Mouse (Mus musculus) urinary bladder, postnatal 36 days (tissue): ENCODE results near the gene Malsu1.
A peak's percentile ranks its signal among the peaks of the same experiment; 100 is the strongest.

Source experiments
- DNase-seq, 2 experiments: peaks; one replicate each; pipeline ENCODE4 v3.0.0; 2022; ENCODE audit warnings: low spot score in 2 of 2, mixed read lengths in 1 of 2

The Malsu1 gene

DNA sequence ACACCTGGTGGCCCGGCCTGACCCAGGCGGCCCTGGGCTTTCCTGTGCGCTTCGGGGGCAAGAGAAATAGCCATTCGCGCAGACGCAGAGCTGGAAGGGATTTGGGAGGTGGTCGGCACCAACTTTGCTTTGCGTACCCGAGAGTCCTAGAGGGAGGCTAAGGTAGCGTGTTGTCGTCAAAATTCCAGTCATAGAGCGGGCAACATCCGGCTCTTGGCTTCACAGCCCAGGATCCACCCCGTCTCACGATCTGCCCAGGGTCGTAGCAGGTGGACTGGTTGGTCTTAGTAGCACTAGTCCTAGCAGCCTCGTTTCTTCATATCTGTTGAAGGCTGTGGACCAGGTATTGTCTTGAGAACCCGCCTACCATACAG, 509 bp downstream of the Malsu1 start:
- DNase-seq: no peak

DNA sequence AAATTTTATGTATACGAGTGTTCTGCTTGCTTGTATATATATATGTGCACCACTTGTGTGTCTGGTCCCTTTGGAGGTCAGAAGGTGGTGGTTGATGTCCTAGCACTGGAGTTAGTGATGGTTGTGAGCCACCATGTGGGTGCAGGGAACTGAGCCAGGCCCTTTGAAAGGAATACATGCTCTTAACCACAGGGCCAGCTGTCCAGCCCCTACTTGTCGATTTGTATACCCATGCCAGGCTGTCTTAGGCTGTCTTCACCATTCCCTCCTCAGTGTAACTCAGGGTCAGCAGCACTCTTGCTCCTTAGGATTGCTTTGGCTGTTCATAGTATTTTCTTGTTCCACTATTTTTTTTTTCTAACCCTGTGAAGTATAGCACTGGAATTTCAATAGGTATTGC, 4.3 kb downstream of the Malsu1 start:
- DNase-seq: no peak

- DNase-seq: no peak
Observed at GRCm38 (mm10) chr6:49079313-49079712, 5.7 kb downstream of the Malsu1 start.

DNA sequence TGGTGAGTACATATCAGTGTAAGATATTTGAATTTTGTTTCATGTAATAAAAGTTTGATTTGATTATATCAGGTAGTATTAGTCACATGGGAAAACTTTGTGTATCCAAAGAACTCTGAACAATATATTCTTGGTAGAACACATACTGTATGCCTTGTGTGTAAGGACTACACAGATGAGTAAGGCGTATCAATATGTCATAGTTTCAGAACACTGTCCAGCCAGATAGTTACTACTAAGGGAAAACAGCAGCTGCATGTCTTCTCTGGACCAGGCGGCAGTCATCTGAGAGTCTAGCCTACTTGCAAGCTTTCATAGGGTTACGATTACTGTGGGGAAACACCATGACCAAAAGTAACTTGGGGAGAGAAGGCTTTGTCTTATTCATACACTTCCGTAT, 9.4 kb downstream of the Malsu1 start:
- no peak for DNase-seq

DNA sequence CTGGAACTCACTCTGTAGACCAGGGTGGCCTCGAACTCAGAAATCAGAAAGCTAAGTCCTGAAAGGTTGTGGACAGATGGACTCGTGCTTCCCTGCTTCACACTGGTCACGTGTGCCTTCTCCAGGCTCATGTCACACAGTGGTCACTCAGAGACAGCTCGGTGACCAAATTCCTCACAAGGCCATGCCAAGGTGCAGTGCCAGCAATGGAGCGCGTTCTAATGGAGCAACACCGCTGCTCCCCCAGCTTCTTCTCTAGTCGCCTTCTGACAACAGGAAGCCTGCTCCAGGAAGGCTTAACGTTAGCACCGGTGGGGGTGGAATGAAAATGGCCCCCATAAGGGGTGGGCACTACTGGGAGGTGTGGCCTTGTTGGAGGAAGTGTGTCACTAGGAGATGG, 21.4 kb downstream of the Malsu1 start:
- no peak for DNase-seq

- DNase-seq: peak; percentile 47 to 71
Observed at GRCm38 (mm10) chr6:49096421-49096820, 22.8 kb downstream of the Malsu1 start.

DNA sequence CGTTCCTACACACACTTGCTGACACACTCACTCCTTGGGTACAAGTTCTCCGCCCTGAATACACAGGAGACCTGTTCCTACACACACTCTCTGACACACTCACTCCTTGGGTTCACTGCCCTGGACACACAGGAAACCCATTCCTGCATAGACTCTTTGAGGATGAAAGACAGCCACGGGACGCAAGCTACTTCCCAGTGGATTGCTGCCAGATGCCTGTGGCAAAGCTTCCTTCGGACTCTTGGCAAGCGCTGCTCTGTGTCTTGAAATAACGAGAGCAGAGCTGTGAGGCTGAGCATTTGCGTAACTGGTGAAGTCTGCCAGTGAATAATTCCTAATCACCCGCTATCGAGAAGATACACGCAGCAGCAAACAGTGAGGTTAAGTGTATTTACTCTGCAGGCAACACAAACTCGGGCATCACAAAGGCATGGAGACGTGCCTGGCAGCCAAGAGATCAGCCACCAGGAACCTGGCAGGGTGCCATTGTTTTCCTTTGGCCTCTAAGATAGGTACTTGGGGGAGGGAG, 23.4 kb downstream of the Malsu1 start:
- peak; percentile 76 to 86 for DNase-seq

DNA sequence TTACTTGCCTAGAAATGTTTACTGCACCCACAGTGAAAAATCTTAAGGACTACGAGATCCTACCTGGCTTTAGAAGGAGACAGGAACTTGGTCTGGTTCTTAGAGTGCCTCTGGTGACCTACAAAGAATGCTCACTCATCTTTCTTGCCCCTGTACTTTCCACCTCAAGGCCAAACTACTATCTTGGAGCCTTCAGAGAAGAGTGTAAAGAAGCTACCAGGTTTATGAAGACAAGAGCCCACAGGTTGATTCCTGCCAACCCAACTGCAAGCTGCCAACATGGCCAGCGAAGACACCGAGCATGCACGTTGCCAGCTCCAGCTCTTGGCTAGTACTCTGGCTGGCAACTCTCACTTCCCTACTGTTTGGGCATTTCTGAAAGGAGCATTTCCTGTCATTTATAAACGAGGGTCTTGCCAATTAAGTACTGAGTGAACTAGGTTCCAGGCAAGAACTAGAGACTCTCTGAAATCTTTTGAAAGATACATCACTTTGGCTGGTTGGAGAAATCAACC, 24.1 kb downstream of the Malsu1 start:
- DNase-seq: peak in 1 of 2 experiments; percentile 20

GRCm38 (mm10) chr6:49099086-49099485, 25.5 kb downstream of the Malsu1 start:
- DNase-seq: no peak

DNA sequence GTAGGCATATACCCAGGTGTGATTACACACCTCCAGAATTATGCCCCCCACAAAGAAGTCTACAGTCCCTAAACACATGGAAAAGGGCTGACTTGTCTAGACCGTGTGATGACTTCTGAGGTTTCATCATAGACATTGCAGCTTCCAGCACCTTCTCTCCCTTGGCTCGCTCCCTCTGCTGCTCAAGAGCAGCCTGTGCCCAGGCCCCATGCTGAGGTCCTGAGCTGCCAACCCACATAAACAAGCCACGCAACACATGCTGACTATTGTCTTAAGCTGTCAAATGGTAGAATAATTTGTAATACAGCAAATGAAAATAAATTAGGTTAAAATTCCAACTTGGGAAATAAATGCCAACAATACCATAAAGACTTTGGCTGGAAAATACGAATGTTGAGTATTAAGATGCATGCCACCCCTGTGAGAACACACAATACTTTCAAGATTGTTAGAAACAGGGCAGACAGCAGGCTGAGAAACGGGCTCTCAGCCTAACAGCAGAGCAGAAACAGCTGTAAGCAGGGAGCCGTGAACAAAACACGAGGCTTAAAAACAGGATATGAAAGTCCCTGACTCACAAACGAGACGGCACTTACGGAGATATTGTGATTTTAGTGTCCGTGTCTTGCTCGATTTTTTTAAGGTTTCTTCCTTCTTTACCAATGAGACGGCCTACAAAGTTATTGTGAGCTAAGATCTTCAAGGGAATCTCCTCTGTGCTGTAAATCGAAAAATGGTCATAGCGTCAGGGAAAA, 33.3 kb downstream of the Malsu1 start:
- DNase-seq: no peak

DNA sequence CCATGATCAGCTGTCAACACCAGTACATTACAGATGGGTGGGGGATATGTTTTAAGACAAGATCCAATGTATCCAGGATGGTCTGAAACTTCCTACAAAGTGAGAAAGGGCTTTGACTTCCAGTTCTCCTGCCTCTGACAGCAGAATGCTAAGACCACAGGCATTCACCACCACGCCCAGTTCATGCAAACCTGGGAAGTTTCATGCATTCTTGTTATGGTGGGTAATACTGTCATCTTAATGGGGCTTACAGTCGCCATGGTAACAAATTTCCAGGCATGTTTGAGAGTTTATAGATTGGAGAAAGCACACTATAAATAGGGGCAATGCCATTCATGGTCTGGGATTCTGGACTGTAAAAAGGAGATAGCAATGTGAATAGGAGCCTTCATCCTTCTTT, 35.6 kb downstream of the Malsu1 start:
- DNase-seq: no peak

DNA sequence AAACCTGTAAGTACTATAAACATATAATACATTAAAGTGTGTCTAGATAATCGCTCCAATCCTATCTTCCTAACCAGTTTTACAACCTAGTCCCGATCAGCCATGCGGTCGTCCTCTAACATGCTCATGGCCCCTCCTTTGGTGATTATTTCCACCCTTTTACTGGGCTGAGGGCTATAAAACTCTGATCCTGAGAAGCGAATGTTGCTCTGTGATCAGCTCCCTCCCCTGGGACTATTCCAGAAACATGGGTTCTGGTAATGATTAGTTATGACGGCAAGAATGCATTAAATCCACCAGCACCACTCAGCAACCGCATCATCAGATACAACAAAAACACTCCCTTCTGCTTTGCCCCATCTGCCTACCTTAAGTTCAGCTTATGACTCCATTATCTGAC, 40.3 kb downstream of the Malsu1 start:
- DNase-seq: no peak

DNA sequence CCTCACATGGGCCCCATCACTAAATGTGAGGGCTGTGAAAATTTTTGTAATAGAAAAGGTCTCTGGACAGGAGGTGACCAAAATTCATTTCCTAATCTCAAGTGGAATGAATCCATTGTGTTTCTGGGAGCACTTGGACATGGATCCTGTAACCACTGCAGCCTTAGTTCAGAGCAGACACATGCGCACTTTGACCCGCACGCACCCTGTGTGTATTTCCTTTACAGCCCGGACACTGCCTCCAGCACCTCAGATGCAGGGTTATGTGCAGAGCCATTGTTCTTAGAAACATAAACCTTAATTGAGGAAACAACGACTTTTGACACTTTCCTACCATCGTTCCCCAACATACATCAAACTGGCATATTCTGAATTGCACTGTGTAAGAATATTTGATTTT, 40.9 kb downstream of the Malsu1 start:
- no peak for DNase-seq

DNA sequence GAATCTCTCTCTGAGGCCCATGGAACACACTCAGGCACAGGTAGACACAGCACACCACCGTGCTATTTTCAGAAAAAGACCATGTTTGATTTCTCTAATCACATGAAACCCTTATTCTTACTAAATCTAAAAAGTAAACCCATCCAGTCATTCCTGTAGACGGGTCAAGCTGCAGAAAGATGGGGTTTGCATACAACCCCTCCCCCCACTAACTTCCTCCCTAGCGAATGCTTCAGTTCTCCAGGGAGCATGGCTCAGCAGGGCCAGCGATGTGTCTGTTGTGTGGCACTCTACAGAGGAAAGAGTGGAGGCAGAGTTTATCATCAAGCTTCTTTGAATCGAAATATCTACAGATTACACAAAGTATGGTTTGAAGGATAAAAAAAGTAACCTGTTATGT, 42.0 kb downstream of the Malsu1 start:
- DNase-seq: no peak

GRCm38 (mm10) chr6:49116241-49116640, 42.6 kb downstream of the Malsu1 start:
- DNase-seq: no peak

DNA sequence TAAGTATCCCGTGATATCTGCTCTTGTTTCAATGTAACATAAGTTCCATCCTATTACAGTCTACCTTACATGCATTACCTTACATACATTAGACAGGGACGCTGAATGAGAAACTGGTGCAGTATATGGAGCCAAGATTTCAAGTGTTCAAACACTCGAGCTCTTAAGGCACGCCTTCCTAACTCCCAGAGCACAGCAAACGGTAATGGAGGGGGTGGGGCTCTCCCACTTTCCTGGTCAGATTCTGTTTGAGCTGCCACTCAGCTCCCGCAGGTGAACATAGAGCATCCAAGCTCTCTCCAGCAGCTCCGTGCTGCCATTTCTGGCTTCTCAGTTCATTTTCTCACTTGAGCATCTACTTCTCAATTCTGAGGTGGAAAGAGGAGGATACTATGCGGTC, 44.9 kb downstream of the Malsu1 start:
- no peak for DNase-seq

GRCm38 (mm10) chr6:49119462-49120135, 46.0 kb downstream of the Malsu1 start:
- DNase-seq: no peak

GRCm38 (mm10) chr6:49120370-49120769, 46.8 kb downstream of the Malsu1 start:
- no peak for DNase-seq

DNA sequence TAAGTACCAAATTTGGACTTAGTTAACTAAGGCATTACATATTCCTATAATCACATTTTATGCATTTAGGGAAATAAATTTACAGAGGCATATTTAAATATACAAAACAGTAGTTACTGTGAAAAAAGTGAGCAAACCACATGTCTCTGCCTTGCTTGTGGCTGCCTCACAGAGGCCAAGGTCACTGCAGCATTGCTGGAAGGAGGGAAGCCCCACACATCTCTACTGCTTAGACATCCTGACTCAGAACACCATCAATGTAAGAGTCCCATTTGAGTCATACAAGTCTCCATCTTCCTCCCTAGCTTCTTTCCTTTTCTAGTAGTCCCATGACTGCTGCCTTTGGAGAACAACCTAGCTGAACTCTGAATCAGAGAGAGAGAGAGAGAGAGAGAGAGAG, 56.7 kb downstream of the Malsu1 start:
- DNase-seq: no peak

DNA sequence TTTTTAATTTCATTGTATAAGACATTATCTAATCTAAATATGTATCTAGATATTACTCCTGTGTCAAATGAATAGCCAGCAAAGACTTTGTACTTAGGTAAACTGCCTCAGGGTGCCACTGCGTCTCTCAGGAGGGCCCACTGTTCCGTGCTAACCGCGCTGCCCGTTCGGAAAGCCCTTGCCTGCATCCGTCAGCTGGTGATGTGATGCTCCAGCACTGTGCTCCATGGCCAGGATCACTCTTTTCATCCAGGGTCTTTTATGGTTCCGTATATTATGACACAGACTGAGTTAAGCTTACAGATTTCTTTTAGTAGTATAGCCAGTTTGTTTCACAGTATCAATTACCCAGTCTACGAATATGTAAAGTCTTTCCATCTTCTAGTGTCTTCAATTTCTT, 58.3 kb downstream of the Malsu1 start:
- DNase-seq: no peak

GRCm38 (mm10) chr6:49132352-49133090, 58.9 kb downstream of the Malsu1 start:
- DNase-seq: no peak
